Mouse (Mus musculus) G1E (cell line): ENCODE results near the gene Dlgap1.

Source experiments
- CTCF ChIP-seq: IDR thresholded peaks from 2 replicates; pipeline ENCODE4 v1.5.1; 2012; ENCODE audit warnings: low read depth, low read length, inconsistent platforms, mixed read lengths
- GATA1 ChIP-seq: IDR thresholded peaks from 2 replicates; pipeline ENCODE4 v1.6.1; 2012; ENCODE audit warnings: borderline replicate concordance, low read length, inconsistent platforms, mixed read lengths
- GATA2 ChIP-seq: IDR thresholded peaks from 2 replicates; pipeline ENCODE4 v1.6.1; 2012; ENCODE audit warnings: low read depth, low read length, inconsistent platforms, borderline replicate concordance
- TAL1 ChIP-seq: conservative IDR thresholded peaks from 2 replicates; pipeline ENCODE4 v1.6.1; 2012; ENCODE audit warnings: low read depth, low read length, inconsistent platforms, mixed read lengths

GRCm38 (mm10) chr17:70486259-70486658 is 517.4 kb downstream of the Dlgap1 start:
- TF ChIP-seq GATA1 = no peak
- no peak for TF ChIP-seq CTCF
- no peak for TF ChIP-seq TAL1
- TF ChIP-seq GATA2 = no peak
